Mouse (Mus musculus) adrenal gland, postnatal 14 days (tissue): Measurements from ENCODE around the gene Pde4d. TPM values are rescaled to one million over a fixed set of nuclear protein-coding genes. Genes with fewer than 3 reads are reported as not detected.

Experiments
- DNase-seq: peaks from one replicate; pipeline ENCODE4 v3.0.0; 2021; ENCODE audit warnings: mixed read lengths
- total RNA-seq: library from RNA; stranded (reverse); gene quantifications from 2 replicates; pipeline ENCODE4 v1.2.3, GENCODE M21; 2021

Pde4d gene
- total RNA-seq, 1 experiment from 2014 or later, result 67.1 TPM

DNA sequence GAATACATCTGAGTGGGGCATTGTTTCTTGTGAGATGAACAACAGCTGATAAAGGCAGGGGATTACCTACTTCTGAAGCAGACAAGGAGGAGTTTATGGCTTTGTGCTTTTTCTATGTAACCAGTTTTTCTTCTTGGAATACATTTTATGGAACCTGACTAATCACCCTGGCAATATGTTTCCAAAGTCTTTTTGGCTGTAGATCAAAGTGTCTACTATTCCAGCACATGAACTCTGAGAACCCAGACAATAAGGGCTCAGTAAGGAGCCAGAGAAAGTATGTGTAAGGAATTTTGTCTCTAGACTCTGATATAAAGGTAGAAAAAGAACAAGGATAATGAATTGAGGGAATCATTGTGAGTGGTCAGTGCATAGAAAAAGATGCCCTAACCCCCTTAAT, 40.1 kb downstream of the Pde4d start:
- no peak for DNase-seq

DNA sequence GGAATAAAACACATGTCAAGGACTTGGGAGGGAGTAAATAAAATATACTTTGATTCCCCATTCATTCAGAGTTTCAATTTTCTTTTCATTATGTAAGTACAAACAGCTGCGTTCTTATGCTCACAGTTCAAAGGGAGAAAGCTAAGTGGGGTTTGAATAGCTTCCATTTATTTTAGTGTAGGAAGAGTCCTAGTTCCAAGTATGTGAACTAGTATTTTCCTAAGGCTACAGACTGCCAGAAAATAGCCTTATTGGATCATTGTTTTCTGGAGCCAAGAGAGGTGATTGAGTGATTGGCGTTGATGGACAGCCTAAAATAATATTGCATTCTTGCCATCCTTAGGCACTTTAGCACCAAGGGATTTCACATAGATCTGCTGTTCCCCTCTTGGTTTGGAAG, 41.1 kb downstream of the Pde4d start:
- no peak for DNase-seq

DNA sequence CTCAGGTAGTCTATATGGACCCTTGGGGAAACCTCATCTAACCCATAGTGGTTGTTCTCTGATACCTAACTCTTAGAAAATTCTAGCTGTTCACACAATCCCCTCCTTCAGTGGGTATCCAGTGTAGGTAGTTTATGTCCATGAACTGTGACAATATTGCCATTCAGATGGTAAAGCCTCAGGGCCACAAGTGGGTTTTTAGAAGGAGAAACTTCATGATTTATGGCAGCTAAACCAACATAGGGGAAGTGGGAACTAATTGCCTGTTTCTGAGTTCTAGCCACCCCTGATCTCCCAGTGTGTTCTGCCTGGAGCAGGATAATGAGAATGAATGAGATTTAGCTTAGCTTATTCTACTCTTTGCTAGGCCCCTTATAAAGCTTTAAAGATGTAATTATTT, 43.1 kb downstream of the Pde4d start:
- no peak for DNase-seq

DNA sequence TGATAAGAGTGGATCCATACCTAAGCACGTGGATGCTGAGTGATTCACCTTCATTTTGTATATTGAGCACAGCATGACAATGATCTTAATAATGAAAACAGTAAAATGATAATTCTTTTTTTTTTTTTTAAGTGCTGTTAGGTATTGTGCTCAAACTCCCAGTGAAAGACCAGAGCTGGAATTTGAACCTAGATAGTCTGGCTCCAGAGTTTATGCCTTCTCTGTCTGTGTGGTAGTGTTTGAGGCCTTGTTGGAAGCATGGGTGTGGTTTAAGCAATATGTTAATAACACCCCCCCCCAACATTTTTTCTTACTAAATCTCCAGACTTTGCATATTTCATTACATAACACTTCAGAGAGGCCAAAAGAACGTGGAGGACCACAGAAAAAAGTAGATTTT, 44.6 kb downstream of the Pde4d start:
- DNase-seq, result no peak

DNA sequence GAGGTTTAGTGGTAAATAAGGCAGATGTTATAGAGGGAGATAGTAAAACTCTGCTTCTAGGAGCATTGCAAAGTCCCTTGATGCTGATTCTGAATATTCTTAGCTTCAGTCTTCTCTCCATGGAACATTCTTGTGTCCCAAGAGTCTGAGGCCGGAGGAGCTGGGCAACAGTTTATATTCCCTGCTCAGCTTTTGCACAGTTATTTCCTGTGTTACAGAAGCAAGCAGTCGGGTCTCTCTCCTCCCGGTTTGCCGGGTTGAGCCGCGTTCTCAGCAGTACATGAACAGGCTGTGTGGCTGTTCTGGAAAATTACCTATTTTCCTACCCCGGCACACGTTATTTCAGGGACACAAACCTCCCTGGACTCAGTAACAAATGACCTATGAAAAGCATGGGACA, 48.0 kb downstream of the Pde4d start:
- DNase-seq, result no peak

DNA sequence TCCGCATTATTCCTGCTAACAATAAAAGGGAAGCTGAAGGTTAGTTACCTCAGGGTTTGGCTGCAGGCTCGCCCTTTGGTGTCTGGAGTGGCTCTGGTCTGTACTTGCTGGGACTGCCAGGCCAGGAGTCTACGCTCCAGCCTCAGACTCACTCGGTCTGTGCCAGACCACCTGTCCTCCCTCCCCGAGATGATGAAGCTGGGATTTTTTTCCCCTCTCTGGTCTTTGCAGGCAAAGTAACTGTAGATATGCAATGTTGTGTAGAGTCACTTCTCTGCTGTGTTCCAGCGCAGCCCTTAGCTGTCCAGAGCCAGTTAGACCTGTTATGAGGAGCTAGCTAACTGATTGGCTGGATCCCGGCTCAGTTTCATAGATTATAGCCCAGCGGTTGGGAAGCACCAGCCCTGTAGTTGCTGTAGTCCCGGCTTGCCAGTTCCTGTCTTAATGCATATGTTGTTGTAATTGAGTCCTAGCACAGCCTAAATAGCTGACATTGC, 48.5 kb downstream of the Pde4d start:
- DNase-seq, result no peak

DNA sequence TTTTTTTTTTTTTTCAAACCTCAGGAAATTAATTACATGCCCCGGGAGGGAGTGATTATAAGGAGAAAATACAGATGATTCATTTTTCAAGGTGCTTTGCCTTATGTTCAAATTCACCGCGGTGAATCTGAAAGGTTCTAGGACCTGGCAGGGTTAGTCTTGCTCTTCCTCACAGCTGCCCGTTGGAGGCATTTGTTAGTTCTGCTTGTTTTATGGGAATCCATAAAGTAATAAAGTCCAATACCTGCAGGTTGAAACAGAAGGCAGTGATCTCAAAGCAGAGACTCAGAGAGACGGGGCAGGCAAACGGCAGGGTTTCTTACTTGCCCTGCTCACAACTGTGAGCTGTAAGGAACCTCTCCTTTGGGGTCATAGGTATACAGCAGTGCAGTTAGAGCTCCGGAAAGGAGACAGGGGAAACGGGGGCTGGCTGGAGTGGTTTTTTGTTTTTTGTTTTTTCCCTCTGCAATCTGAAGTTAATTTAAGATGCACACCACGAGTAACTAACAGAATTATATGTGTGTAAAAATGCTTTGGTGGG, 49.1 kb downstream of the Pde4d start:
- no peak for DNase-seq

DNA sequence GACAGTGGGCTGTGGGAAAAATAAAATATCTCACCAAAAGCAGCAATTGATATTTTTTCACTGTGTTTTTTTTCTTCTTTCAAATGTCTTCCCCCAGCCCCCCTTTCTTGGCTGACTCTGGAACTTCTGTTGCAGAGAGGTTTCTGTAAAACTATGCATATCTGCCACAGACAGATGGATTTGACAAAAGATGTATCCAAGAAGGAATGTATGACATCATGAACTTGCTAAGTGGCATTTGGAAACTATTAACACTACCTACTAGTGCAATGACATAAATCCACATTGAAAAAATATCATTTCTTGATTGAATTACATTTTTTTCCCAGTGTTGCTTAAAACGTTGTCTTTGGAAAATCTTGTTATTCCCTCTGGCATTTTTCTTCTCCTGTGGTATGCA, 51.6 kb downstream of the Pde4d start:
- no peak for DNase-seq

DNA sequence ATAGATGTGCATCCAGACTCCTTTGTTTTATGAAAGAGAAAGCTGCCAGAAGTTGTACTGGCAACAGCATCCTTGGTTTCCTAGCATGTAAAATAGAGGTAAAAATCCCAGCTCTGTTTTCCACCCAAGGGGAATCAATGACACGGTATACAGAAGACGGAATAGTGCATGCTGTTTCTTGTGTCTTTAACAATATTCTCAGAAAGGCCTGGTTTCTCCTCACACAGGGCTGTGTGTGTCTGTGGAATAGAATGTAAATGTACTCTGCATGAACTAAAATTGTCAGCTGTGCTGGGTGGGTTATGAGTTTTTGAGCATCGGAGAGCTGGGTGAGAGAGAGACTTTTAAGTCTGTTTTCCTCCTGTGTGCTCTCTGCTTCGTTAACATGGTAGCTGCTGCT, 74.8 kb downstream of the Pde4d start:
- DNase-seq, result no peak

DNA sequence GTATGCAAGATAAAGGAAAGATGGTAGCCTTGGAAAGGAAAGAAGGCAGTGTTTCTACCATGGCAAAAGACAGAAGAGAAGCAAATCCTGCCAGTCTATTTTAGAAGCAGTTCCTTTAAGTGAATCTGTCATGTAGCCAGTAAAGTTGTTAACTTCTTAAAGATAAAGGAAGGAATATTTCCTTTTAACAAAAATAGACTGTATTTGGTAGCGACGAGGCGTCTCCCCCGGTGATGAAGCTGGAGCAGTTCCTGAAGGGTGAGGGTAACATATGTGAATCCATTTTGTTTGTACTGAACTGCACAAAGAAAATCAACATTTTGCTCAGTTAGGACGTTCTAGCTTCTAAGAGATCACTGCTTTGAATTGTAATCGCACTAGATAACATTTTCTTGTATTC, 75.2 kb downstream of the Pde4d start:
- no peak for DNase-seq

DNA sequence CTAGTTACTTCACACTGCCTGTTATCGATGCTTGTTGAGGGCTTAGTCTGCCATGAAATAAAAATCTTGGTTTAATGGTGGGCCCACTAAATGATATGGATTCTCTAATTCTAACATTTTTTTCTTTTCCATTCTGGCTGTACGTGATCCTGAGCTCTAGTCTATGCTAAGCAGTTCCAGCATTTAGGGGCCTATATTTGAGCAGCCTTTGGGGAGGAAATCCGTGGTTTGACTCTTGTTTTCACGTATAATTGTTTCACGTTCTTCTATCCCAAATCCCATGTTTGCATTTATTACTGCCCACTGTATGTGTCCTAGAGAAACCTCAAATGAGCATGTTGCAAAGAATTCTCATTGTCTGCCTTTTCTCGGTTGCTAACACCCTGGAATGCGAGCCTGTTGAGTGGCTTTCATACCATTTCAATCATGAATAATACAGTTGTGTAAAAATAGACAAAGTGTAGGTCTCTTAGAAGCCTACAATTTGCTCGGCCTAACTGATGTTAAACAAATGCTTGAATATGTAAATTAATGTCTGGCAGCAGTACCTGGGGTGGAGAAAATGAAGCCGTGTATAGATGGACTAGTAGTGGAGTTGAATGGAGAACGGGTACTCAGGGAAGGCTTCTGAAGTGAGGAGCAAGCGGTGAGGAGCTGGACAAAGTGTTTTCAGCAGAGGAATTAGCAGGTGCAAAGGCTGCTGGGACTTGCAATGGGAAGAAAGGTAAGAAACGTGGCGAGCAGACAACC, 76.7 kb downstream of the Pde4d start:
- DNase-seq, result no peak

DNA sequence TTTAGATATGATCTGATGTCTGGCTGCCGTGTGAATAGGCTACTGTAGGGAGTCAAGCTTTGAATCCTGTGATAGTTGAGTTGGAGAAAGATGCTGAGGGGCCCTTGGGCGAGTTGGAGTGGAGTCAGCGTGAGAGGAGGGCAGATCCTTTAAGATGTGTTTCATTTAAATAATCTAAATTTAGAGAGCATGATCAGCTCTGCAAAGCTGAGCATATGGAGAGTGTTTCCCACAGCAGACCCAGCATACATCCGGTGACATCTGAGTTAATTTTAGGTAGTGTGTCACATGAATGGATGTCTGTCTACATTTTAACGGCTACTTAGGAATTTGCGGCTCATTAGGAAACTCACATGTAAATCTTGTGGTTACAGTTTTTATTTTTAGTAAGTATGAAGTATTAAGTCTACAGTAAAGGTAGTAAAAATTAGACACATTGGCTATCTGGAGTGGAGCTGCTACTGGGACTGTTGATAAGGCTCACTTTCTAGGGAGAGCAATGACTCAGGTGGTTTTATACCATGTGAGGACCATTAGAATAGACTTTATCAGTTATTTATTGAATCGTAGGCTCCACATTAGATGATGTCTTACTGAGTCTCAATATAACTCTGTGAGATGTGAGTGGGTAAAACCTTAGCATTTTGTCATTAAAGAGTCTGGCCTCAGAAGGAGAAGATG, 77.5 kb downstream of the Pde4d start:
- DNase-seq, result no peak

DNA sequence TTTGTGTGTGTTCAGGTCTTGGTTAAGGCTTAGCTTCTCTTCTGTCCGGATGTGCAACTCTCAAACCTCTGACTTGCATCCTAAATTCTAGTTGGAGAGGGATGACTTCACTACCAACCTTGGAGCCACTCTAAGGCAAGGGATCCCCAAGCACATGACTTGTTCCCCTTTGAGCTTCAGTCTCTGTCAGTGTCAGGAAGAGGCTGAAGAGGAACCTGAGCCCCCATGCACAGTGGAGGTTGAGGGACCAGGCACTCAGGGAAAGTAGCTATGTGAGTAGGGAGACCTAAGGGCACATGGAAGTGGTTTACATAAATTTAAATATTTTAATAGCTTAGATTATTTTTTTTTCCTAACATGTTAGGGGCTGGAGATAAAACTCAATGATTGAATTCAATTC, 78.6 kb downstream of the Pde4d start:
- no peak for DNase-seq

DNA sequence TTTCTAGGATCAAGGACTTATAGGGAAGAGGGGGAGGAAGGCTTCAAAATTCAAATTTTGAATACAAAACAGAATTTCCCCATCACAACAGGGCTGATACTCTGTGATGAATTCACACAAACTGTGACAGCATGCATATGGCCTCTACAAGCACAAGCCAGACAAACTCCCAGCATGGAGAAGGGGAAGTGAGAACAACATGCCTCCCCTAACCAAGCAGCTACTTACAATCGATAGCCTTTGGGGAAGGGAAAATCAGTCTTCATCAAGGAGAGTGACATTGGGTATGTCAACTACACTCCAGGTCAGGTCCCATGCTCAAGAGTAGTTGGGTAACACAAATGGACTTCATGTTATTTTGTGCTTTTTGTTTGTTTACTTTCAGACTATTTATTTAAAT, 83.1 kb downstream of the Pde4d start:
- no peak for DNase-seq

DNA sequence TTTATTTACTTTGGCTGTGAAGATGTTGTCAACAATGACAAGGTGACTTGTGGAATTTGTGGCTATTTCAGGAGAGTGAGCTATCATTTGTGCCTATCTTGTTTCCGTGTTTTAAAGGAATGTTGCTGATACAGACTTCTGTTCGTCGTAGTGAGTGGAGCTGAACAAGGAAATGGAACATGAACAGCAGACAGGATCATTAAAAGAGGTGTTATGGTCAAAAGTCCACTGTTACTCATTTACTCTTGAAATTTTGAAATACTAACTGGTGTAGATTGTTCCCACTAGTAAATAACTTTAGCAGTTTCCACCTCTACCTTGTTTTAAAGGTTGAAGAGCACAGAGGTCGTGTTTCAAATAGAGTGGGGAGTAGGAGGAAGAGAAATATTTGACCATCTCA, 86.7 kb downstream of the Pde4d start:
- no peak for DNase-seq

DNA sequence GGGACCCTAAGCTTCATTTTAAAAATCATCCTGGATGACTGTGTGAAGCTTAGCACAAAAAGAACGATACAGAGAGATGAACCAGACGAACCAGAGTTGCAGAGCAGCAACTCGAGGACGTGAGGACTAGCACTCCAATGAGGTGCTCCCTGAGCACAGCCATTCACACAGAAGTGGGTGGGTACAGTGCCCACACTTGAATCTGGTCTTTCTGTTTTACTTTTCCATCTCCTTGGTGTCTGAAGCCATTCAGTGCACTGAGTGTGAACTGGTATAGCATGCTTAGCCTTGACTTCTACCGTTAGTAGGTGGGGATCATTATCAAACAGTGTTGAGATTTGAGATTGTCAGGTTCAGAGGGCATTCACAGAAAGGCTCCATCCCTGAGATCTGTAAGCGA, 87.2 kb downstream of the Pde4d start:
- no peak for DNase-seq

DNA sequence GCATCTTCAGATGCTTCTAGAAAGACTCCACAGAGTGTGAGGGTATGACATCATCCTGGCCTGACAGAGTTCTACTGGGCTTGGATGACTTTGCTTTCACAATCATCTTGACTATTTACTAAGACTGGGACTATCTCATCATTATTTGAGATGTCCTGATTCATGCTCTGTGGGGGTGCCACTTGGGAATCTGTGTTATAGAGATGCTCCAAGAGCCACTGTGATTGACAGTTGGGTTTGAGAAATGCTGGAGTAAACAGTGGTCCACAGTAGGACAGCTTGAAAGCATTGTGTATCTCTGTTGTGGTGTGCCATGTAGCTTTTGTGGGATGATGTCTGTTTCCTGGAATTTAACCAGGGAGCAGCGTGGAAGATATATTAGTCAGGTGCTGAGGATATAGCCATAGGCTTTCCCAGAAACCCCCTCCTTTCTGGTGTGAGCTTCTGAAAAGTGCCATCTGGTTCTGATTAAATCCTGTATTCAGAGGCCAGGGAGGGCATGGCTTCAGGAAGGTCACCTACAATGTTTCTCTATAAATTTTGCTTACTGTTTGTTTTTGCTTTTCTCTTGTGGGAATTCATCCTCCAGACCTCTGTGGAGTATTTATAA, 89.1 kb downstream of the Pde4d start:
- no peak for DNase-seq

DNA sequence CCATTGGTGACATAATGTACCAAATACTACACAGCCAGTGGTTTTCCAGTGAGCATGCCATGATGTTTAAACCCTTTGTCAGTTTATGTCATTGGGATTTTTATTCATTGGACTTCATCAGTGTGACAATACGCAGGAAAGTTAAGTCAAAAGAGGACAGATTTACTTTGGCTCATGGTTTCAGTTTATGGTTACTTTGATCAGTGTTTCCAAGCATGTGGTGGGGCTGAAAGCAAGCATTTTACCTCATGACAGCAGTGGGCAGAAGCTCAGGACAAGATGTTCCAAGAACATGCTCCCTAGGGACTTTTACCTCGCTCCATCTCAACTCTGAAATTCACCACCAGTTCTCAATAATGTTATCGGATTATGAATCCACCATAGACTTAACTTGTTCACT, 91.7 kb downstream of the Pde4d start:
- DNase-seq, result no peak

DNA sequence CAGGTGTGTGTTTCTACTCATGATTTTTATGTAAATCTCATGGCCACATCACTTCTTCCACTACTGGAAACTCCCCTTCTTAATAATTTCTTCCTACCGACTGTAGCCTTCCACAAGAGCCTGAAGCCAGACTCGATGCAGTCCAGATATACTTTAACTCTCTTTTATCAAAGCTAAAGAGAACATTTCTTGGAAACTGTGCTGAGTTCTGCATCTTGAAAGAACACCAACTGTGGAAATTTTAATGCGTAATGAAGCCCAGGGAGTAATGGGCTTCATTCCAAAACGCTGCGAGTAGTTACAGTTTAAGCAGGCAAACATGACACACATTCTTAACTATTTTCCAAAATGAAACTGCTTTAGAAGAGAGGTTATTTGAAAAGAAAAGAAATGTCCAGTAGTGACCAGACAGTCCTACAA, 92.6 kb downstream of the Pde4d start:
- no peak for DNase-seq

DNA sequence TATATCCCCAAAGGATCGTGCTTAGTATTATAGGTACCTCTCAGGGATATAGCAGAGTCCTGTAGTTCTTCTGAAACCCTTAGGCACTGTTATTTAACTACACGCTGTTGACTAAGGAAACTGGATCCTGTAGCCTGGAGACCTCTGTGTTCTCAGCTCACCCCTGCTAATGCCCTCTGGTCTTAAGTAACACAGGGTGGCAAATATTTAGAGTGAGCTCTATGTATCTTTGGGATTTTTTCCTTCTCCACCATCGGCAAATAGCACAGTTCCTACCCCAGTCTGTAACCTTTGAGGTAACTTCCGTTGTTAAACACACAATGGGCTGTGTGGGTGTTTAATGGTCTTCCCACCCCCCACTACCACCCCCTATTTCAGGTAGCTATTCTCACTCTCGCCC, 102.5 kb downstream of the Pde4d start:
- DNase-seq, result no peak

DNA sequence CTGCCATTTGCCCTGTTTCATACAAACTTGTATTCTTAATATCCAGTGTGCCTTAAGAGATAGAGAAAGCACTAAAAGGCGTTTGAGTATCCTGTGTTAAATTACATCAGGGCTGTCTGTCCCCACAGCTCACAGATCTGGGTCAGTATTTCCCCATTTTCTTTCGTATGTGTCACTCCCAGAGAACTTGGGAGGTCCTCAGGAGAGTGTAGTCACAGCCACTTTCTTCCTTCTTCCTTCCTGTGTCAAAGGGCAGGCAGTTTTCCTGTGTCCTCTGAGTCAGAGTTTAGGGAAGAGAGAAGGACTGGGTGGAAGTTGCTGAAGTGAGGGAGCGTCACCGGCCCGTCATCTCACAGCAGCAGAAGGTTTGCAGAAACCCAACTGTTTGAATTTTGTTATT, 103.2 kb downstream of the Pde4d start:
- no peak for DNase-seq

DNA sequence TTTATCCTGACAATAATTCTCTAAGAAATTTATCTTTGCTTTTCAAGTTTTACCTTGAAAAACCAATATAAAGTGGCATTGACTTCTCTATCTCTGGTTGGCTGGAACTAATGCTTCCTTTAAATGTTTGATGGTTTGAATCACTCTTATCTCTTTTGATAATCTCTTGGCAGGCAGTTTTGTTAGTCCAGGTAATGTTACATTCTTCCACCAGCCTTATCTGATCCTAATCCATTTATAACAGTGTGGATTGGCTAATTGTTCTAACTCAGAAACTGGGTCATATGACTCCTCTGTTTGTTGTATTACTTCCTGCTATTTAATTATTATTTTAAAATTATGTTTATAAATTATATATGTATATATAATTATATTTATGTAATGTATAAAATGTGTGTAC, 105.2 kb downstream of the Pde4d start:
- no peak for DNase-seq

DNA sequence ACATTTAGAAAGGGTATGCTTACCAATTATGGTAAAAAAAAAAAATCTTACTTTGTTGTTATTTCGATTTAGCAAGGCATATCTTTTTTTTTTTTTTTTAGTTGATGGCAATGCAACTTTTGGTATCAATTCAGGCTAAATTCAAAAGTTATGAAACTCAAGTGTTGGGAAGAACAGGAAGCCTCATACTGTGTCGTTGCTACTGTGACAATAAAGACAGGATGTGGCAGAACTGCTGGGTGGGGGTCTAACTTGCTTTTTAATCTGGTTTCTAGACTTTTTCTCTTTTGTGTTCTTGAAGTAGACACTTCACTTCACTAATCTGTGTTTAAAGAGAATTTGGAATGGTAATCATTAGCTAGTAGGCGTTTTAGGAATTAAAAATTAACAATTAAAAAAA, 147.2 kb downstream of the Pde4d start:
- no peak for DNase-seq
